Mouse (Mus musculus): ENCODE data around the gene Eno3. TPM values are rescaled to one million over a fixed set of nuclear protein-coding genes. Genes with fewer than 3 reads are reported as not detected.
A peak's percentile ranks its signal among the peaks of the same experiment; 100 is the strongest.

The Eno3 gene
- polyA plus RNA-seq (2014; fragmentation: Nextera tagmentation; extraction: Ambion mirVana): 12.3 and 14.5 TPM in 2 replicates

DNA sequence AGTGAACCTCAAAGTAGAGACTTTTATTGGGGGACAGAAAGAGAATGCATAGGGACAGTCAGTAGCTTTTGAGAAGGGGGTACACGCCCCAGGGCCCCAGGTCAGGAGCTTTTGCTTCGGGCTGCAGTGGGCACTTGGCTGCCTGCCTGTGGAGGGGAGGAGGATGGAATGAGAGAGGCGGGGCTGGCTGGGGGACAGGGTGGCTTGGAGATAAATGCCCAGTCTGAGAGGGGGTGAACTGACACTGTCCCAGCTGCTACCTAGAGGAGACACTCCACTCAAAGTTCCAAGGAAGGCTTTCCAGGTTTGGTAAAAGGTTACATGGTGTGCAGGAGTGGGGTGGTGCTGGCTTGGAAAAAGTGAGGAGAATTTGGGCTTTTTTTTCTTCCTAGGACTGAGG is at the start of gene Eno3:
Gene Eno3, plus strand, starts transcription at position 239 of the 400 bp plus-strand sequence.
- 9% methylated on average over 3 of the region's 3 CpGs for WGBS
- Histone ChIP-seq H3K4me2 (replicated peaks; ENCODE audit: low read depth, low read length) (peak within 1 kb of the TSS; percentile 85), H3K36me3 (ENCODE audit: control insufficient read depth, insufficient read depth, low read length) (peaks cover 7% of the 10 kb centered on the region; the same call in 1 of the 2 replicates), H3K27me3 (ENCODE audit: control insufficient read depth, insufficient read depth, low read length) (no peaks in the 10 kb centered on the region), H3K9ac (replicated peaks; ENCODE audit: low read depth, low read length) (peak within 1 kb of the TSS; percentile 98), H3K4me1 (ENCODE audit: control insufficient read depth, insufficient read depth, low read length) (peaks cover 24% of the 10 kb centered on the region), H3K9me3 (ENCODE audit: control insufficient read depth, low read depth, low read length) (no peaks in the 10 kb centered on the region), H3K27ac (ENCODE audit: low read length) (peak within 1 kb of the TSS; percentile 99), H3K4me3 (ENCODE audit: low read depth, low read length) (peak within 1 kb of the TSS; percentile 100)
- no peak for ATAC-seq (ENCODE audit: insufficient number of reproducible peaks, insufficient read depth, low FRiP score, low read depth)

DNA sequence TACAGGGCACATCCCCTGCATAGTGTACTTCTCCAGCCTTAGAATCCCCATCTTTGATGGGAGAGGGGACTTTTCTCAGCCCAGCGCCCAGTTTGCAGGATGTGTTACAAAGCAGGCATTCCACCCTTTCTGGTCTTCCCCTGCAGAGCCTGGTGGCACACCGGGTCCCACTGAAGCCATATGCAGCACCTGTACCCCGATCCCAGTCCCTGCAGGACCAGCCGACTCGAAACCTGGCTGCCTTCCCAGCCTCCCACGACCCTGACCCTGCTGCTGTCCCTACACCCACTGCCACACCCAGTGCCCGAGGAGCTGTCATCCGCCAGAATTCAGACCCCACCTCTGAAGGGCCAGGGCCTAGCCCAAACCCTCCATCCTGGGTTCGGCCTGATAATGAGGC is 49.4 kb upstream of the Eno3 start:
- Histone ChIP-seq H3K4me2 (replicated peaks; ENCODE audit: low read depth, low read length) (no peak overlapping the region), H3K4me1 (ENCODE audit: control insufficient read depth, insufficient read depth, low read length) (no peaks in the 10 kb centered on the region), H3K27ac (ENCODE audit: low read length) (no peak overlapping the region), H3K4me3 (ENCODE audit: low read depth, low read length) (no peak overlapping the region), H3K36me3 (ENCODE audit: control insufficient read depth, insufficient read depth, low read length) (peaks cover 53% of the 10 kb centered on the region), H3K9ac (replicated peaks; ENCODE audit: low read depth, low read length) (no peak overlapping the region), H3K27me3 (ENCODE audit: control insufficient read depth, insufficient read depth, low read length) (no peaks in the 10 kb centered on the region), H3K9me3 (ENCODE audit: control insufficient read depth, low read depth, low read length) (no peaks in the 10 kb centered on the region)
- no peak for ATAC-seq (ENCODE audit: insufficient number of reproducible peaks, insufficient read depth, low FRiP score, low read depth)
- 84% methylated on average over 9 of the region's 9 CpGs for WGBS

DNA sequence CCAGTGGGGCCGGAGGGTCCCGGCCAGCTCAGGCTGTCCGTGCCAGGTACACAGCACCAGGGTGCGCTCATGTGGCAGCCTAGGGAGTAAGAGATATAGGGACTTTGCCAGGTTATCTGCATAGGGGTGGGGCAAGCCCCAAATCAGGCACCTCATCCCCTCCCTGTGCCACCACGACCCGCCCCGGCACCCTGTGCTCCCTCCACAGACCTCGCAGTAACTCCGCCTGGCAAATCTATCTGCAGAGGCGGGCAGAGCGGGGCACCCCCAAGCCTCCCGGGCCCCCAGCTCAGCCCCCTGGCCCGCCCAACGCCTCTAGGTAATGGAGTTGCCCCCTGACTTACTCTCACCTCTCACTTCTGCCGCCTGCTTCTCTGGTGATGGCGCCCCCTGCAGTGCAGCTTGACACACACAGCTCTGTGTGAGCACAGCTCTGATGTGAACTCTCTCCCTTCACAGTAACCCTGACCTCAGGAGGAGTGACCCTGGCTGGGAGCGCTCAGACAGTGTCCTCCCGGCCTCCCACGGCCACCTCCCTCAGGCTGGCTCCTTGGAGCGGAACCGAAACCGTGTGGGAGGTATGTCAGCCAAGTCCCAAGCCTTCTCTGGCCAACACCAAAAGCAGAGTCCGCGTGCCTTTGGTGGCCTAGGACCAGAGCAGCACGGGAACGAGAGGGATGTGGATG is 48.5 kb upstream of the Eno3 start:
- ATAC-seq (ENCODE audit: insufficient number of reproducible peaks, insufficient read depth, low FRiP score, low read depth): no peak
- H3K9ac ChIP-seq (replicated peaks; ENCODE audit: low read depth, low read length): no peak overlapping the region
- no peaks in the 10 kb centered on the region for H3K9me3 ChIP-seq (ENCODE audit: control insufficient read depth, low read depth, low read length)
- WGBS: 89% methylated on average over 26 of the region's 26 CpGs
- no peaks in the 10 kb centered on the region for H3K27me3 ChIP-seq (ENCODE audit: control insufficient read depth, insufficient read depth, low read length)
- no peak overlapping the region for H3K4me2 ChIP-seq (replicated peaks; ENCODE audit: low read depth, low read length)
- H3K4me1 ChIP-seq (ENCODE audit: control insufficient read depth, insufficient read depth, low read length): no peaks in the 10 kb centered on the region
- no peak overlapping the region for H3K27ac ChIP-seq (ENCODE audit: low read length)
- H3K4me3 ChIP-seq (ENCODE audit: low read depth, low read length): no peak overlapping the region
- H3K36me3 ChIP-seq (ENCODE audit: control insufficient read depth, insufficient read depth, low read length): peaks cover 61% of the 10 kb centered on the region

DNA sequence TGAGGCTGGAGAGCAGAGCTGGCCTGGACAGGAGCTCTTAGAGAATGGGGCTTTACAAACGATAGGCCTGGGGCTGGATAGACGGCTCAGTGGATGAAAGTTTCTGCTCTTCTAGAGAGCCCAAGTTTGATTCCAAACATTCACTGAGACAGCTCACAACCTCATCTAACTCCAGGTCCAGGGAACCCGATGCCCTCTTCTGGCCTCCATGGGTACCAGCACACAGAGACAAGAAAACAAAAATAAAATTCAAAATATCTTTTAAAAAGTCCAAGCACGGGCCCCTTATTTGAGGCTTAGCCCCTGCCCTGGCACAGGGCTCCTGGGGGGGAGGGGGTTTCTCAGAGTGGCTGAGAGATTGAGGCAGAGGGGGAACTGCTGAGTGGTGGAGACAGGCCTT is 46.2 kb upstream of the Eno3 start:
- H3K9me3 ChIP-seq (ENCODE audit: control insufficient read depth, low read depth, low read length): no peaks in the 10 kb centered on the region
- 82% methylated on average over 4 of the region's 4 CpGs for WGBS

DNA sequence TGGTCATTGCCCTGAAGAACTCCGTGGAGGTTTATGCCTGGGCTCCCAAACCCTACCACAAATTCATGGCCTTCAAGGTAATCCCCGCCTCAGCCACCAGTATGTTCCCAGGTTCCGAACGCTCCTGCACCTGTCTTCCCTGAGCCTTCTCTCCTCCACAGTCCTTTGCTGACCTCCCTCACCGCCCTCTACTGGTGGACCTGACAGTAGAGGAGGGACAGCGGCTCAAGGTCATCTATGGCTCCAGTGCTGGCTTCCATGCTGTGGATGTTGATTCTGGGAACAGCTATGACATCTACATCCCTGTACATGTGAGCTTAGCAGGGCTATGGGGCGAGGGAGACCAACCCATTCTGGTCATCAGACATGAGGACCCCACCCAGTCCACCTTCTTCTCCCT is 44.5 kb upstream of the Eno3 start:
- Histone ChIP-seq H3K4me2 (replicated peaks; ENCODE audit: low read depth, low read length) (no peak overlapping the region), H3K9ac (replicated peaks; ENCODE audit: low read depth, low read length) (no peak overlapping the region), H3K4me1 (ENCODE audit: control insufficient read depth, insufficient read depth, low read length) (peaks cover 4% of the 10 kb centered on the region; the same call in 1 of the 2 replicates), H3K27me3 (ENCODE audit: control insufficient read depth, insufficient read depth, low read length) (no peaks in the 10 kb centered on the region), H3K27ac (ENCODE audit: low read length) (no peak overlapping the region), H3K9me3 (ENCODE audit: control insufficient read depth, low read depth, low read length) (no peaks in the 10 kb centered on the region), H3K4me3 (ENCODE audit: low read depth, low read length) (no peak overlapping the region), H3K36me3 (ENCODE audit: control insufficient read depth, insufficient read depth, low read length) (peaks cover 37% of the 10 kb centered on the region)
- ATAC-seq (ENCODE audit: insufficient number of reproducible peaks, insufficient read depth, low FRiP score, low read depth): no peak
- 74% methylated on average over 7 of the region's 7 CpGs for WGBS

More for the DNA sequence above, 46.2 kb upstream of the Eno3 start:
- no peak overlapping the region for H3K9ac ChIP-seq (replicated peaks; ENCODE audit: low read depth, low read length)
- H3K4me2 ChIP-seq (replicated peaks; ENCODE audit: low read depth, low read length): no peak overlapping the region
- ATAC-seq (ENCODE audit: insufficient number of reproducible peaks, insufficient read depth, low FRiP score, low read depth): no peak
- H3K27me3 ChIP-seq (ENCODE audit: control insufficient read depth, insufficient read depth, low read length): no peaks in the 10 kb centered on the region
- no peak overlapping the region for H3K27ac ChIP-seq (ENCODE audit: low read length)
- H3K36me3 ChIP-seq (ENCODE audit: control insufficient read depth, insufficient read depth, low read length): peaks cover 48% of the 10 kb centered on the region
- no peak overlapping the region for H3K4me3 ChIP-seq (ENCODE audit: low read depth, low read length)
- peaks cover 4% of the 10 kb centered on the region; the same call in 1 of the 2 replicates for H3K4me1 ChIP-seq (ENCODE audit: control insufficient read depth, insufficient read depth, low read length)

DNA sequence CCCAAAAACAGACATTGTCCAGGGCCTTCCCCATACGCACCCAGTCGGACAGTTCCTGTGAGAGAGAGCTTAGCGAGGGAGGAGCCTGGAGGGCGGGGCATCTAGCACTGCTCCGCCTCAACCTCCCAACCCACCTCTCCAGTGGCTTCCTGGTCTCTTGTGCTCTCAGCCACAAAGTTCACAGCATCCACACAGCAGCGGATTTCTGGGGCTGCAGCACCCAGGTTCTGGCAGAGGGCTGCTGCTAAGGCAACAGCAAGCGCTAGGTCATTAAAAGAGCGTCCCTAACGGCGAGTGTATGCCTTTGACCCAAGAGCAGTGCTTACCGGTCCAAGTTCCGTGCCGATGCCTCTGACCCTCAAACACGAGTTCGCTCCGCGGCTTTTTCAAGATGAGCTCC is 41.9 kb upstream of the Eno3 start:
- WGBS: under 1% methylated on average over 17 of the region's 17 CpGs
- H3K4me3 ChIP-seq (ENCODE audit: low read depth, low read length): peak overlapping the region; percentile 25
- peak overlapping the region; percentile 45; the same call in 1 of the 2 replicates for H3K9ac ChIP-seq (replicated peaks; ENCODE audit: low read depth, low read length)
- peak overlapping the region; percentile 35; the same call in 1 of the 2 replicates for H3K27ac ChIP-seq (ENCODE audit: low read length)
- H3K4me1 ChIP-seq (ENCODE audit: control insufficient read depth, insufficient read depth, low read length): peaks cover 4% of the 10 kb centered on the region; the same call in 1 of the 2 replicates
- H3K27me3 ChIP-seq (ENCODE audit: control insufficient read depth, insufficient read depth, low read length): no peaks in the 10 kb centered on the region
- peak; percentile 92 for ATAC-seq (ENCODE audit: insufficient number of reproducible peaks, insufficient read depth, low FRiP score, low read depth)
- no peaks in the 10 kb centered on the region for H3K9me3 ChIP-seq (ENCODE audit: control insufficient read depth, low read depth, low read length)
- peak overlapping the region; percentile 87 for H3K4me2 ChIP-seq (replicated peaks; ENCODE audit: low read depth, low read length)
- H3K36me3 ChIP-seq (ENCODE audit: control insufficient read depth, insufficient read depth, low read length): peaks cover 21% of the 10 kb centered on the region

DNA sequence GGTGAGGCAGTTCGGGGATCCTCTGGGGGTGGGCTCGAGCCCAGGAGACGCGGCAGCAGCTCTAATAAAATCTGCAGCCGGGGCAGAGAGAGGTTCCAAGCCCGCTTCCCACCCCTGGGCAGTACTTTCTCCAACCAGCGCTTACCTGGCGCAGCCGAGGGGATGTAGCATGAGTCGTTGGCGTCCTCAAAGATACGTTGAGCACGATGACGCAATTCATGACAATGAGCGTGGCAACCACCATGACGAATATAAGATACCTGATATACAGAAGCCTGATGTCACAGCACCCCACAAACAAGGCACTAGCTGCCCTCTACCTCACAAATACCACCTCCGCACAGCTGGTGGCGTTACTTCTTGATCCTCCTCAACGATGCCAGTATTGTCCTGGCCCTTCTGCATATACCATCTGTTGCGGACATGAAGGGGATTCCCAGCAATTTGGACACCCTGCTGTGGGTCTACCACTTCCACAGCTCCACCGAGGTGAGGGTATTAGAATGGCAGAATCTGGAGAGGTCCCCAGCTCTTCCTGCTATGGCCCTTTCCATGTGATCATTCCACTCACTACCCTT is 41.4 kb upstream of the Eno3 start, which contains the start of gene 4930544D05Rik:
Gene 4930544D05Rik, plus strand, starts transcription at position 333 of the 578 bp plus-strand sequence.
- peak within 1 kb of the TSS; percentile 87 for H3K4me2 ChIP-seq (replicated peaks; ENCODE audit: low read depth, low read length)
- peaks cover 4% of the 10 kb centered on the region; the same call in 1 of the 2 replicates for H3K4me1 ChIP-seq (ENCODE audit: control insufficient read depth, insufficient read depth, low read length)
- peaks cover 18% of the 10 kb centered on the region for H3K36me3 ChIP-seq (ENCODE audit: control insufficient read depth, insufficient read depth, low read length)
- no peaks in the 10 kb centered on the region for H3K9me3 ChIP-seq (ENCODE audit: control insufficient read depth, low read depth, low read length)
- H3K4me3 ChIP-seq (ENCODE audit: low read depth, low read length): peak within 1 kb of the TSS; percentile 25
- 14% methylated on average over 21 of the region's 21 CpGs for WGBS
- no peaks in the 10 kb centered on the region for H3K27me3 ChIP-seq (ENCODE audit: control insufficient read depth, insufficient read depth, low read length)
- H3K9ac ChIP-seq (replicated peaks; ENCODE audit: low read depth, low read length): peak within 1 kb of the TSS; percentile 45; the same call in 1 of the 2 replicates
- no peak for ATAC-seq (ENCODE audit: insufficient number of reproducible peaks, insufficient read depth, low FRiP score, low read depth)
- peak within 1 kb of the TSS; percentile 35; the same call in 1 of the 2 replicates for H3K27ac ChIP-seq (ENCODE audit: low read length)

DNA sequence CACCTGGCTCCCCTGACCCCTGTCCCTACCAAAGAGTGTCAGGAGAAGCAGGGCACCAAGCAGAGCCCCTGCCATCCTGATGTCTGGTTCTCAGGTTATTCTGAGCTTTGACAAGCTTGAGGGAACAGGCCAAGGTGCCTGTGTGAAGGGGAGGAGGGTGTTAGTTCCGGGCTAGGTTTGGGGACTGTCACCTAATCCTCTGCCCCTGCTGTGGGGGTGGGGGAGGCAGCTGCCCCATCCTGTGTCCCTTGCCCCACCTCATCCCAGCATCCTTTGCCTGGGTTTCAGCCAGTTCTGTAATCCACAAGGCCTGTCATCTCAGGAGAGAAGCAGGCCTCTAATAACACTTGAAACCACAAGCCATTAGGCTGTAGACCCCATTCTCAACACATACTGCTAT is 37.9 kb upstream of the Eno3 start, which contains the start of gene Chrne:
Gene Chrne, minus strand, starts transcription at position 116 of the 400 bp plus-strand sequence.
- WGBS: 37% methylated on average over 1 of the region's 1 CpGs
- ATAC-seq (ENCODE audit: insufficient number of reproducible peaks, insufficient read depth, low FRiP score, low read depth): no peak
- Histone ChIP-seq H3K27me3 (ENCODE audit: control insufficient read depth, insufficient read depth, low read length) (no peaks in the 10 kb centered on the region), H3K4me1 (ENCODE audit: control insufficient read depth, insufficient read depth, low read length) (peaks cover 4% of the 10 kb centered on the region; the same call in 1 of the 2 replicates), H3K9ac (replicated peaks; ENCODE audit: low read depth, low read length) (no peak within 1 kb of the TSS), H3K4me2 (replicated peaks; ENCODE audit: low read depth, low read length) (no peak within 1 kb of the TSS), H3K36me3 (ENCODE audit: control insufficient read depth, insufficient read depth, low read length) (no peaks in the 10 kb centered on the region), H3K4me3 (ENCODE audit: low read depth, low read length) (no peak within 1 kb of the TSS), H3K9me3 (ENCODE audit: control insufficient read depth, low read depth, low read length) (no peaks in the 10 kb centered on the region), H3K27ac (ENCODE audit: low read length) (no peak within 1 kb of the TSS)
